Mouse (Mus musculus): Measurements from ENCODE around the gene Wwp2.
"Not testable (repeated sequence)": the region's sequence is repeated elsewhere in the genome, so short reads cannot be mapped to it uniquely, and the experiment has no call there.

Wwp2 gene

DNA sequence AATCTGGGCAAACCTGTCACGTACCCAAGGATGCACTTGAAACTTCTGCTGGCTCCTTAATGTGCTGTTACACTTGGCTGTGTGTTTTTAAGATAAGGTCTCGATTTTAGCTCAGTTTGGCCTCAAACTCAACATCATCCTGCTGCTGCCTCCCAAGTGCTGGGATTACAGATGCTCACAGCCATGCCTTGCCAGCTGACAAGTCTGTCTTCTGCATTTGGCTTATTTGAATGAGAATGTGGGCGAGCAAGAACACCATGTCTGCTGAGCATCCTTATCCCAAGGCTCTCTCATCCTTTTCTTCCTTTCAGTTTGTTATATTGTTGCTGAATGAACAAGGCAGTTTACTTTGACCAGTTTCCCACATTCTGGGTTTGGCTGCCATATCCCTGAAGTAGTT, 39.4 kb downstream of the Wwp2 start:
- no peak for DNase-seq (ENCODE audit: low spot score)

DNA sequence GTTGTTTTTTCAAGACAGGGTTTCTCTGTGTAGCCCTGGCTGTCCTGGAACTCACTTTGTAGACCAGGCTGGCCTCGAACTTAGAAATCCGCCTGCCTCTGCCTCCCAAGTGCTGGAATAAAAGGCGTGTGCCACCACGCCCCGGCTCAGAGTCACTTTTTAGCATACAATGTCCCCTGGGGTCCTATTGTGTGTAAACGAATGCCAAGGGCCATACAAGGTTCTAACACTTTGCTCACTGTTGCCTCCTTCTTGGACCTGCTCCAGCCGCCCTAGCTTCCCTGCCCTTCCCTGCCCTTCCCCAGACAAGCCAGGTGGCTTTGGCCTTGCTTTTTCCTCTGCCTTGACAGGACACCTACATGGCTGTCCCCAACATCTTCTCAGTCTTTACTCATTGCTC, 40.6 kb downstream of the Wwp2 start:
- DNase-seq (ENCODE audit: low spot score): not testable (repeated sequence)

DNA sequence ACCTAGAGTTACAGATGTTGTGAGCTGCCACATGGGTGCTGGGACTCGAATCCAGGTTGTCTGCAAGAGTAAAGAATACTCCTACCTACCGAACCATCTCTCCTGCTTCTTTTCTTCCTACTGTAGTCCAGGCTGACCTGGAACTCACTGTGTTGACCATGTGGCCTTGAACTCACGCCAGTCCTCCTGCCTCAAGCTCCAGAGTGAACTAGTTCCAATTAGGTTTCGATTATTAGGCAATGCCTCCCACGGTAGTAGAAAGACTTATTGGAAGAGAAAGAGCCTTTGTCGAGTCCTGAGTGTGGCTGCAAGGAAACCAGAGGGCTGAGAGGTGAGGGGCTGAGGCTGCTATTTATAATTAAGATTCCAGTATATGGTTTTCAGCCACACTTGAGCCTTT, 42.6 kb downstream of the Wwp2 start:
- DNase-seq (ENCODE audit: low spot score): no peak

DNA sequence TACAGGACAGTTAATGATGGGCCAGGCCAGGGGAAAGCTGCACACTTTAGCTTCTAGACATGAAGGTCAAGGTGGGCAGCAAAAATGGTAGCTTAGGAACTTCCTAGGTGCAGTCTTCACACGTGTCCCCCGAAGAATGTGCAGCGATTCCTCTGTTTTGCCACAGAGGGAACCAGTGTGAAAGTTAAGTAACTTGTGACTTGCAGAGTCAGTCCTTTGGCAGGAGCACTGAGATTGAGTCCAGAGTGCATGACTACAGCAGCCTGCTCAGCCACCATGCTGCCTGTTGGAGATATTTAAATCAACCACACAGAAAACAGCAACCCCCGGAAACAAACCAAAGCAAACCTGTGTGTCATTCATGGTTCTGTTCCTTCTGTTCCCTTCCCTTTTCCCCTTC, 44.3 kb downstream of the Wwp2 start:
- no peak for DNase-seq (ENCODE audit: low spot score)

DNA sequence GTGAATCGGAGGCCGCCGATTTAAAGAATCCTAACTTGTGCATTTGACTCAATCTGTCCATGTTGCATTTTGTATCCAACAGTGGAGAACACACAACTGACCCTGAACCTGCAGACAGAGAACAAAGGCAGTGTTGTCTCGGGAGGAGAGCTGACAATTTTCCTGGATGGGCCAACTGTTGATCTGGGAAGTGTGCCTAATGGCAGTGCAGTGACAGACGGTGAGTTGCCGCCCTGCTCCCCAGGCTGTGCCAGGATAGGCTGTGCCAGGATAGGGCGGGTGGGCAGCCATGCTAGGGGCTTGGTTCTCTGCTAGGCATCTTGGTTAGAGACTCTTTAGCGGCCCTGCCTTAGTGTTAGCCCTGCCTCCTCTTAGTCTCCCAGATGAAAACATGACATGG, 47.1 kb downstream of the Wwp2 start:
- no peak for DNase-seq (ENCODE audit: low spot score)

DNA sequence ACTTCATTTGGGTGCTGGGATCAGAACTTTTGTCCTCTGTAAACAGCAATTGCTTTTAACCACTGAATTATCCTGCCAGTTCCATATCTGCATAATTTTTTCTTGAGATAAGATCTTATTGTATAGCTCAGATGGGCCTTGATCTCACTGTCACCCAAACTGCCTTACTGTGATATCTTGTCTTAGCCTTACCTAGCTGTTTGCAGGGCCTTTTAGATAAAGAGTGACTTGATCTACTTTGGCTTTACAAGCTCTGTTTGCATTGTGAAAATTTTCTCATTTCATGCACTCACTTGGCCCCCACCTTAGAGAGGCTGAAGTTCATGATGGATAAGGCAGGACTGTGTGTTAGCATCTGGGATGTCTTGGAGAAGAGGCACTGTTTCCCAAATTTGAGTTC, 48.8 kb downstream of the Wwp2 start:
- no peak for DNase-seq (ENCODE audit: low spot score)

DNA sequence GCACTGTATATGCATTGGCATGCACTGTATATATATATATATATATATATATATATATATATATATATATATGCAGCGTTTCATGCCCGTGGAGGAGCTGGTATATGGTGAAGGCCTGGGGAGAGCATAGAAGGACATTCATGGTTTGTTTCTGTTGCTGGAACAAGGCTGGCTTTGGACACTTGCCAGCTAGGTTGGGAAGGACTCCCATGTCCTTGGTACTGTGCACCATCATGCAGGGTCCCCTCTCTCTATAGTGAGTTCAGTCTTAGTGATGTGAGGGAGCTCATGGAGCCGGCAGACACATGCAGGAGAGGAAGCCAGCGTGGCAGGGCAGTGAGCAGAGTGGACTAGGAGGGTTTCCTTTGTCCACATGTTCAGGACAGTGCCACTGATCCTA, 52.4 kb downstream of the Wwp2 start:
- no peak for DNase-seq (ENCODE audit: low spot score)

DNA sequence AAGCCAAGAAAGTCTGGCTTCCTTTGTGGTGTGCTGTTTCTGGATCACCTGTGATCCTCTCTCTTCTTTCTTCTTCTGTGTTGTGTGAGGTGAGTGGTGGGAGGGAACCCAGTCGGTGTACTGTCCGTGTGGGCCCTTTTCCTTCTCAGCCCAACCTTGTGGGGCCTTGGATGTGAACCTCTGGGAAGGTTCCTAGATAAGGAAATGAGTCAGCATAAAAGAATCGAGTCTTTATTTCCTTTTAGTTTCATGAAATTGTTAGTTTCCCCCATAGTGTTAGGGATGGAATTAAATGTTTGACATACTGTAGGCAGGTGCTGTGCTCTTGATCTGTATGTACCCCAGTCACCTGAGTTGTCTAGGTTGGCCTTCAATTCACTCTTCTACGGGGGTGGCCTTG, 52.9 kb downstream of the Wwp2 start:
- no peak for DNase-seq (ENCODE audit: low spot score)

DNA sequence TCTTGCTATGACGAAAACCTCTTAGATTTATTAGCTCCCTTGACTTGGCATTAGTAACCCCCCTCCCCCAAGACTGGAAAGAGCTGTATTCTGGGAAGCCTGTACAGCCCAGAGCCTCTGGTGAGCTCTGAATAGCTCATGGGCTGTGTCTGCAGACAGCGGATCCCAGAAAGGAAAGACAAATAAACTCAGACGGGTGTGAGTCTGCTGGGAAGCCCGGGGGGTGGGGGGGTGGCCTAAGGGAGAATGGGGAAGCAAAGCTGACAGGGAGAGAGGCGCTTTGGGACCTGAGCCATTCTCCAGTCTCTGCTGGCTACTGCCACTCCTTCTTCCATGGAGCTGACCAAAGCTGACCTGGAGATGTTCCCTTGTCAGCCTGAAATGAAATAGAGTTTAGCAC, 53.8 kb downstream of the Wwp2 start:
- no peak for DNase-seq (ENCODE audit: low spot score)

DNA sequence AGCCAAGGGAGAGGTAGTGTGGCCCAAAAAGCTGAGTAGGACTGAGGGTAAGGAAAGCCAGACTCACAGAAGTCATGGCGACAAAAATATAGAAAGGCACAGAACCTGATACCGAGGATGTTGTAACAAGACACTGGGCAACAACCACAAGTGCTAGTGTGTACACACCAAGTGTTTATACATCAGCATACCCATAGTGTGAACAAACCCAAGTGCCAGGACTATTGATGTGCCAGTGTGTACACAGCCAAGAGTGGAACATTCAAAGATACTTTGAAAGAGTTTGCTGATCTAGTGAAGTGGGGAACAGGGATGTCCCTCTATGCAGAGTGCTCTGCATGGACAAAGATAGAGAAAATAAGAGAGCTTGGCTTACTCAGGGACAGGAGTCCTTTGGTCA, 54.5 kb downstream of the Wwp2 start:
- DNase-seq (ENCODE audit: low spot score): no peak

DNA sequence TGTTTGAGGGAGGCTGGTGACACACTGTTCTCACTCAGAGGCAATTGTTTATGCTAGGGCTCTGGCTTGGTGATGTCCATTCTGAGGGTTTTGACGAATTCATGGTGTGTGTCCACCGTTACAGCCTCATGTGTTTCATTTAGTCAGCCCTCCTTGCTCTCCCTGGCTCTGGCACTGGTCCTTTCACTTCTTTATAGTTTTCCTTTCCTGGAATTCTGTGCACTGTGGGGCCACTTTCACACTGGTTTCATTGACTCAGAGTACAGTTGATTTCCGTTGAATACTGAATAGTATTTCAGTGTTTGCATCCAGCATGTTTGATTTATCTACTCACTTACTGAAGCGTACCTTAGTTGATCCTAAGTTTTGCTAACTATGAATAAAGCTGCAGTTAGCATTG, 55.0 kb downstream of the Wwp2 start:
- DNase-seq (ENCODE audit: low spot score): no peak

DNA sequence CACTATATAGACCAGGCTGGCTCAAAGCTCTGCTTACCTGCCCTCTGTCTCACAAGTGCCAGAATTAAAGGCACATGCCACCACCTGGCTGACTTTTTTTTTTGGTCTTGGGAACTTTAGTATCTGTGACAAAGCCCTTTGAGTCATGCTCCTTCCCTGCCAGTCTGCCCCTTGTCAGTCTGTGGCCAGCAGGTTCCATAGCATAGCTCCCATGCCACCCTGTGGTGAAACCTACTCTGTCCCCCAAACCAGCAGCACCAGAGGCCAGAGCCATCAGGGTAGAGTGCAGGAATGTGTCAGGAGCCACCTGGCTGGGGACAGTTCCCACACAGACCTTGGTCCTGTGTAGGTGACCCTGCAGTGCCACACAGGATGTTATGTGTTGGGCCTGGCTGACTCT, 55.7 kb downstream of the Wwp2 start:
- DNase-seq (ENCODE audit: low spot score): no peak

DNA sequence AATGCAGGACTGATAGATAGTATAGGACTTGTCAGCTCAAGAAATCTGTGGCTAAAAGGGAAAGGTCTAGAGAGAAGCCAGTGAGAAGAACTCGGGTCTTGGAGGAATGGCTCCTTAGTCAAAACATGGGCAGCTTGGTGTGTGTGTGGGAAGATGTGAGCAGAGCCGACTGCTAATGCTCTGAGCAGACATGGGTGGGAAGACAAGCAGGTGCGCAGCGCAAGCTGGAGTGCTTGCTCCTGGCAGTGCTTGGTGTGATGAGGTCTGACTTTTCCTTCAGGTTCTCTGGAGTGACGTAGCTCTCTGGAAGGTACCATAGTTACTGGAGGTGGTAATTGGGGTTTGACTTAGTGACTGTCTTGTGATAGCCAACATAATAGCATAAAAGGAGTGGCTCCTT, 56.6 kb downstream of the Wwp2 start:
- no peak for DNase-seq (ENCODE audit: low spot score)

DNA sequence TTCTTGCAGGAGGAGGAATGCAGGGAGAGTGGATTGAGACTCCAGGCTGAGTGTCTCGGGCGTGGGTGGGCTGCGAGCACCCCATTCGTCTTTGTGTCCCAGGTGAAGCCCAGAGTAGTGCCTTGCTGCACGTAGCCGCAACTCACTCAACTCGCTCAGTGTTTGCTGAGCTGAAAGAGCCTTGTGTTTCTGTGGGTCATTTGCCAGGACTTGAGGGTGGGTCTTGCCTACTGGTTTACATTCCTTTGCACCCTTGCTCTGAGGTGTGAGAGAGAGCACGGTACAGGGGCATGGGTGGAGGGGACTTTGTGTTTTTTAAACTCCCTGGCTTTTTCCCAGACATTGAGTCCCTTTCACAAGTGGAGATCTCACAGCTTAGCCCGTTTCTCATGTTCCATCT, 59.3 kb downstream of the Wwp2 start:
- no peak for DNase-seq (ENCODE audit: low spot score)

DNA sequence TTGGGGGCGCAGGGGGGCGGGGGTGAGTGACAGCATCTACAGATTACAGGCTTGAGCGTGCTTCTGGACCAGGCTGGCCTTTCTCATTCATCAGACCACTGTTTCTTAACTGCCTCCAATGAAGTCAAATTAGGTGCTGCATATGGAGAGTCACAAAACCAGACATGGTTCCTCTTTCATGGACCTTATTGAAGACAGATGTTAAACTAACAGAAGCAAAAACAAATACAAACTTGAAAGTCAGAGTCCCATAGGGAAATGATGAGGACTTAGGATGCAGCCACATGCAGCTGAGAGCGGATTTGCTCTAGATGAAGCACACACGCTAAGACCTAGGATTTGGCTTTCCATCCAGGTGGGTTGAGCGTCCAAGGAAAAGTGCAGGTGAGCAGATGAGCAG, 61.5 kb downstream of the Wwp2 start:
- DNase-seq (ENCODE audit: low spot score): no peak

DNA sequence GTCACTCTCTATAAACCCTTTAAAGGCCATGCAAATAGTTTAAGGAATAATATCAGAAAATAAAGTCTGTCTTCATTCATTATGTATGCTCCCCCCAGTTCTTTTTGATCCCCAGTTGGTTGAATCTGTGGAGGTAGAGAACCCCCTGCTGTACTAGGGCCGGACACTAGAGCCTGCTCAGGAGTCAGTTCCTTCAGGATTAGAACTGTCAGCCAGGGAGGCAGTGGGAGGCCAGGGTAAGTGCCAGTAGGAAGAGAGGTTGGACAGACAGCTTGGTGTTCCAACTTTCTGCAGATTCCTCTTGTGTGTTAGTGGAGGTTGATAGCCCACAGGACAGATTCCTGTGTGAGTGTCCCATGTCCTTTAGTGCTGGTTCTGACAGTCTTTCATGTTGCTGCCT, 62.2 kb downstream of the Wwp2 start:
- DNase-seq (ENCODE audit: low spot score): no peak

DNA sequence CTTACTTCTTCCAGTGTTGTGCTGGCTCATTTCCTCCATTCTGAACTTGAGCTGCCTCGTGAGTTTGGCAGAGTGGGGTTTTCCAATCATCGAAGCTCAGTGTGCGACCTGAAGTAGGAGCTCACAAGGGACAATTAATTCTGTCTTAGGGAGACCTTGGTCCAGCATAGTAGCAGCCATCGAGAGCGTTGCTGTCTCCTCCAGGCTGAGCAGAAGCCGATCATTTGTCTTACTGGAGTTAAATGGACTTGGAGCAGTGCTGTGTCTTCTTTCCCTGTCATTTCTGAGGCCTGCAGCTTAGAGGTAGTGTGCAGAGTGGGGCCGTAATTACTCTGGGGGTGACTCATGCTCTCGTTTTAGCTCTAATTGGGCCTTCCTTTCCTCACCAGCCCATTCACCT, 62.6 kb downstream of the Wwp2 start:
- DNase-seq (ENCODE audit: low spot score): no peak

DNA sequence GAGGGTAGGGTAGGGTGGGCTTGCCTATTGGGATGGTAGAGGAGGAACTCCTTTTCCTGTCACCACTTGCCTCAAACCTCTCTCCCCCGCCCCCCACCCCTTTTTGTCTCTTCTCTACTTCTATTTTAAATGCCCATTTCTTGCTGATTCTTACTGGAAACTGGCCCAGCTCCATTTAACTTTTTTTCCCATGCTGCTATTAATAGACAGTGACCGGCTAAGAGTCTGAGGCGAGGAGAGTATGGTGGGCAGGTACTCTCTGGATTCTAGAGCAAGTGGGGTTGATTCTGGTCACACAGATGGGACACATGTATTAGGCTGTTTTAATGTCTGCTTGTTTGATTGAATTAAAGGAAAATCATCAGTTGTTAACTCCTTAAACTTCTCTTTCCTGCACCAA, 63.4 kb downstream of the Wwp2 start:
- DNase-seq (ENCODE audit: low spot score): no peak

DNA sequence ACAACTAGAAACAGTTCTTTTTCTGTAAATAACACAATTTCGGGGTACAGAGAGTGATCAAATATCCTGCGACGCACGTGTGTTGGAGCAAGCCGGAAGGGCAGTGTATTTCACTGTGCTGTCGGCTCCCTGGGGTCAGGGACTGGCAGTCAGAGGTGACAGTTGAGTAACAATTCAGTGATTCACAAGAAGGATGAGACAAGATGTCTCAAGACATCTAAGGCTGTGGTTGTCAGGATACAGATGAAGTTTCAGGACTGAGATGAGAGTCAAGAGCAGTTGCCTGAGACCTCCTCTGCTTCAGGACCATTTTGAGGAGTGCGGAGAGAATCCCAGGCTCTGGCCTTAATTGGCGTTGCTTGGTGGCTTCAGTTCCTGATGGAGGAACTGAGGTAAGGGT, 66.2 kb downstream of the Wwp2 start:
- no peak for DNase-seq (ENCODE audit: low spot score)

DNA sequence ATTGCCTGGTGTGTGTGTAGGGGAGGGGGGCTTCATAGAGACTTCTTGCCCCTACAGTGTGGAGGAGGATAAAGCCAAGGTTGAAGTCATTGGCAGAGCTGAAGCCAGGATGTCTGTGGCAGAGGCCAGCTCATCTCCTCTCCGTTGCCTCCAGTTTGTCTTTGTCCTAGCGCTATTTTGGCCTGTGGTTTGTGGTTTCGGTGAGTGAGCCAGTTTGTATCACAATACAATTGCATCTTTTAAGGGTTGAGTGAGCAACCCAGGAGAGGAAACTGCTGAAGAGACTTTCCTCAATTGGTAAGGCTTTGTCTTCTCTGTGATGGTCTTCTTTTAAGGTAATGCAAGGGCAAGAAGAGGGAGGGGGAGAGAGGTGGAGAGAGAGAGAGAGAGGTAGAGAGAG, 66.8 kb downstream of the Wwp2 start:
- DNase-seq (ENCODE audit: low spot score): no peak

DNA sequence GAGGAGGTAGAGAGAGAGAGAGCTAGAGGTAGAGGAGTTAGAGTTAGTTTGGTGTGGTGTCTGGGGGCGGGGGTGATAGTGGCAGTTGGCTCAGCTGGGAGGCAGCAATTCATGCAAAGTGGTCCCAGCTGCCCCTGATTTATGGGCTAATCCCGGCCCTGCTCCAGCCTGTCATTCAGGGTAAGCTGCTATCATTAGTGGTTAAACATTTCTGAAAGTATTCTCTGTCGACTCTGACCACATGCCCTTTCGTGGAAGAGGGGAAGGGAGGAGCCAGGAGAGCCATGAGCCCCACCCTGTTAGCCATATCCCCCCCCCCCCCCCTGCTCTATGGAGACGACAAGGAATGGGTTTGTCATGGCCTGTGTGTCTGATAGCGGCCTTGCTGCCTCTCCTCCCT, 67.2 kb downstream of the Wwp2 start:
- no peak for DNase-seq (ENCODE audit: low spot score)

DNA sequence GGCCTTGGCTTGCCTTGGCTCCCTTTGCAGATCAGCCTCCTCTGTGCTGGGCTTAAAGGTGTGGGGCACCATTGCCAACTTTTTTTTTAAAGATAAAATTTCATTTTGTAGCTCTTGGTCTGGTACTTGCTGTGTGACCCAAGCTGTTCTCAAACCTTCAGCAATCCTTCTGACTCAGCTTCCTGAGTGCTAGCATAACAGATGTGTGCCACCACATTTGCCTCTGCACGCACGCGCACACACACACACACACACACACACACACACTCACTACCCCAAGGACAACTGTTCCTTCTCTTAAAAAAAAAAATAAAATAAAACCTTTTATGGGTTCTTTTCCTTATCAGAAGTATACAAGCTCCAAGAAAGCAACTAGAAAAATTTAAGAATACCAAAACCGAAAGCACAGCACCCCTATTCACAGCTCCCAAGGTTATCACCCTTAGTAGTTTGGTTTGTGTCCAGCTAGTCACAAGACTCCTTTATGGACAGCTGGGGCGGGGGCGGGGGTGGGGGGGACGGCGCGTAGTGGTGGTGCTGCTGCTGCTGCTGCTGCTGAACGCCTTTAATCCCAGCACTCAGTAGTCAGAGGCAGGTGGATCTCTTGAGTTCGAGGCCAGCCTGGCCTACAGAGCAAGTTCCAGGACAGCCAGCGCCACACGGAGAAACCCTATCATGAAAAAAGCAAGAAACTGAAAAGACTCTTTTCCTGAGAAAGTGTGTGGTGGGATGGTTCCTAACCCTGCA, 68.2 kb downstream of the Wwp2 start:
- no peak for DNase-seq (ENCODE audit: low spot score)

DNA sequence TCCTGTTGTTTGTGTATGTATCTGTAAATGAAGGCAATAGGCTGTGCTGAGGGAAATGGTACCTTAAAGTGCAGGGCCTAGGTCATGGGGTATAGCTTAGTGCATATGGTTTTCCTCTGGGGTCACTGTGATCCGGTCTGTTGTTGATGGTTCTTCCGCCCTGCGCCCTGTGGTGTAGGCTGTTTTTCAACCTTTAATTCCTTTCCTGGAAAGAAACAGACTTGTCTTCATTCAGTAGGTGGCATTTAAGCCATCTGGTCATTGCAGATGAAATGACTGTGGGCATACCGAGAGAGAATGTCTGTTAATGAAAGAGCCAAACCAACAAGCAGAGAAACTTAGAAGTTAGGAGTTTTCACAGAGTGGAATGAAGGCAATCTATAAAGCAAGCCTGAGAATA, 69.1 kb downstream of the Wwp2 start:
- no peak for DNase-seq (ENCODE audit: low spot score)

DNA sequence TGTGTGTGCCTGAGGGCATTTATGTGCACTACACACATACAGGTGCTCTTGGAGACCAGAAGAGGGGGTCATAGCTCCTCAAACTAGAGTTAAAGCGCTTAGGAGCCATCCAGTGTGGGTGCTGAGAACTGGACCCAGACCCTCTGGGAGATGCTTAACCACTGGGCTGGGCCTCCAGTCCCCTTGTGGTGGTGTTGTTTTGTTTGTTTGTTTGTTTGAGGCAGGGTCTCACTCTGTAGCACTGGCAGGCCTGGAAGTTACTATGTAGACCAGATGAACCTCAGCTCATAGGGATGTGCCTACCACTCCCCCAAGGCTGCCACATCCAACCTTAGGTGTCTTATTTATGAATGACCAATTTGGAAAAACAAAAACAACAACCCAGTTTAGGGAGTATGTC, 70.9 kb downstream of the Wwp2 start:
- no peak for DNase-seq (ENCODE audit: low spot score)

DNA sequence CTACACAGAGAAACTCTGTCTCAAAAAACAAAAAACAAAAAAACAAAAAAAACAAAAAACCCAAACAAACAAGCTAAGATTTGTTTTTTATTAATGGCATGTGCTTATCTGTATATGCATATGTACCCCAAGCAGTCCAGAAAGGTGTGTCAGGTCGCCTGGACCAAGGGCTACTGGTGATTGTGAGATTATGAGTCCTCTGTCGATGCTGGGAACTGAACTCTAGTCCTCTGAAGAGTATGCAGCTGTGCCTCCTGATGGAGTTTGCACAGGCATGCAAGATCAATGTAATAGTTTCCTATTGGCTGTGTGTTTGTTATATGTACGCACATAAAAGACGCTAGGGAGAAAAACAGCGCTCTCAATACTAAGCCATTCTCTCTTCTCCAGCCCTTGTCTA, 74.0 kb downstream of the Wwp2 start:
- no peak for DNase-seq (ENCODE audit: low spot score)
